25 mouse cellular contexts compared by ENCODE assay signal in genomic region chr6:147053785-147054646, GRCm38 (mm10). TPM values are rescaled to one million over a fixed set of nuclear protein-coding genes. Genes with fewer than 3 reads are reported as not detected.
A peak's percentile ranks its signal among the peaks of the same experiment; 100 is the strongest.
DNase-seq lines count a peak whose midpoint lies in the region; ATAC-seq lines count a peak whose summit lies in the region.
"Had no signal": no experiment of that assay in that cellular context is flagged by ENCODE, and none has a peak within 500 bp of the region (broad histone marks: within the 10 kb centered on the region; RNA-seq: fewer than 3 reads in every experiment).

No protein-coding gene starts in this region.

- H3K4me1 ChIP-seq in forebrain, embryonic 11.5 days (replicated peaks; ENCODE audit: control insufficient read depth, insufficient read depth, low read length) = no peaks in the 10 kb centered on the region
- no peaks in the 10 kb centered on the region for H3K4me1 ChIP-seq in forebrain, embryonic 10.5 days
- peaks cover 8% of the 10 kb centered on the region; the same call in 1 of the 2 replicates for H3K4me1 ChIP-seq in forebrain, embryonic 13.5 days
- H3K4me1 ChIP-seq: intestine, embryonic 15.5 days; limb, embryonic 13.5 days; neural tube, embryonic 15.5 days; stomach, embryonic 15.5 days had no signal

- H3K4me2 ChIP-seq in forebrain, embryonic 11.5 days (ENCODE audit: low read depth, low read length, severe bottlenecking) = no peak overlapping the region
- no peak overlapping the region for H3K4me2 ChIP-seq in forebrain, embryonic 13.5 days
- H3K4me2 ChIP-seq: heart, embryonic 12.5 days; hindbrain, embryonic 14.5 days; intestine, embryonic 15.5 days; limb, embryonic 13.5 days; neural tube, embryonic 15.5 days; stomach, embryonic 15.5 days had no signal

- ATAC-seq in forebrain, embryonic 11.5 days (replicated peaks; ENCODE audit: low FRiP score) = peak; percentile 64; the same call in 1 of the 2 replicates
- peak; percentile 90 for ATAC-seq in forebrain, embryonic 13.5 days
- ATAC-seq in megakaryocyte progenitor cell, adult 5-6 weeks (replicated peaks; ENCODE audit: poor library complexity) = no peak
- ATAC-seq: intestine, embryonic 15.5 days; midbrain, embryonic 16.5 days had no signal

- no peaks in the 10 kb centered on the region; the same call in 1 of the 2 replicates for H3K36me3 ChIP-seq in forebrain, embryonic 11.5 days (ENCODE audit: control insufficient read depth, insufficient read depth, low read length)
- H3K36me3 ChIP-seq in forebrain, embryonic 10.5 days (replicated peaks) = peaks cover 95% of the 10 kb centered on the region
- H3K36me3 ChIP-seq in forebrain, embryonic 13.5 days (ENCODE audit: poor library complexity, severe bottlenecking) = peaks cover 86% of the 10 kb centered on the region

- peak; percentile 37 for DNase-seq in forebrain, embryonic 11.5 days (ENCODE audit: low spot score)
- no peak for DNase-seq in forebrain, embryonic 10.5 days (ENCODE audit: extremely low spot score, low spot score)
- DNase-seq in kidney, adult 8-10 months = peak; percentile 53 to 54
- no peak for DNase-seq in kidney, postnatal 14 days
- DNase-seq in kidney, postnatal 36 days = peak; percentile 45 to 59
- DNase-seq in thymus, postnatal 4 days = no peak
- DNase-seq: adrenal gland, adult 2 months; cerebellum, adult 11 months; cerebellum, postnatal 10 days; gastrocnemius, adult 2 months; heart, postnatal 14 days; lung, postnatal 14 days; right cerebral cortex, postnatal 25 days; thymus, adult 2 months had no signal

- no peaks in the 10 kb centered on the region for H3K9me3 ChIP-seq in forebrain, embryonic 11.5 days (ENCODE audit: control insufficient read depth, low read length)
- H3K9me3 ChIP-seq in forebrain, embryonic 10.5 days = no peaks in the 10 kb centered on the region
- H3K9me3 ChIP-seq in forebrain, embryonic 13.5 days (replicated peaks) = no peaks in the 10 kb centered on the region
- H3K9me3 ChIP-seq: heart, embryonic 12.5 days; intestine, embryonic 15.5 days; limb, embryonic 13.5 days; neural tube, embryonic 15.5 days; stomach, embryonic 15.5 days had no signal

- no peak overlapping the region for H3K4me3 ChIP-seq in forebrain, embryonic 11.5 days (ENCODE audit: low read depth, low read length)
- no peak overlapping the region for H3K4me3 ChIP-seq in forebrain, embryonic 10.5 days
- H3K4me3 ChIP-seq in forebrain, embryonic 13.5 days = no peak overlapping the region
- H3K4me3 ChIP-seq: gastrocnemius, adult 2 months; heart, embryonic 12.5 days; intestine, embryonic 15.5 days; limb, embryonic 13.5 days; neural tube, embryonic 15.5 days; stomach, embryonic 15.5 days had no signal

- no peak overlapping the region for H3K9ac ChIP-seq in forebrain, embryonic 11.5 days (ENCODE audit: low read length)
- H3K9ac ChIP-seq in forebrain, embryonic 13.5 days = no peak overlapping the region
- H3K9ac ChIP-seq: heart, embryonic 12.5 days; hindbrain, embryonic 14.5 days; intestine, embryonic 15.5 days; limb, embryonic 13.5 days; neural tube, embryonic 15.5 days; stomach, embryonic 15.5 days had no signal

- 88% methylated on average over 19 of the region's 19 CpGs for WGBS in forebrain, embryonic 11.5 days
- 93% methylated on average over 19 of the region's 19 CpGs for WGBS in forebrain, embryonic 10.5 days
- 70% methylated on average over 19 of the region's 19 CpGs for WGBS in forebrain, embryonic 13.5 days

- H3K27ac ChIP-seq in forebrain, embryonic 11.5 days (ENCODE audit: low read depth, low read length) = no peak overlapping the region
- H3K27ac ChIP-seq in forebrain, embryonic 10.5 days = no peak overlapping the region
- peak overlapping the region; percentile 11; the same call in 1 of the 2 replicates for H3K27ac ChIP-seq in forebrain, embryonic 13.5 days
- H3K27ac ChIP-seq: hindbrain, embryonic 14.5 days; intestine, embryonic 15.5 days; limb, embryonic 13.5 days; neural tube, embryonic 15.5 days; stomach, embryonic 15.5 days had no signal

- no peaks in the 10 kb centered on the region for H3K27me3 ChIP-seq in forebrain, embryonic 11.5 days (ENCODE audit: control insufficient read depth, insufficient read depth, low read length)
- H3K27me3 ChIP-seq in forebrain, embryonic 10.5 days (ENCODE audit: poor library complexity, severe bottlenecking) = no peaks in the 10 kb centered on the region
- H3K27me3 ChIP-seq in forebrain, embryonic 13.5 days = no peaks in the 10 kb centered on the region
- H3K27me3 ChIP-seq: heart, embryonic 12.5 days; intestine, embryonic 15.5 days; limb, embryonic 13.5 days; neural tube, embryonic 15.5 days; stomach, embryonic 15.5 days had no signal

RNA-seq across cellular contexts. Expression of gene Mrps35, which starts 11.5 kb away (rescaled TPM):
- polyA plus RNA-seq in forebrain, embryonic 11.5 days (2014; fragmentation: Nextera tagmentation; extraction: Ambion mirVana) = 104 and 108 TPM in 2 replicates
- polyA plus RNA-seq in forebrain, embryonic 10.5 days (2016; fragmentation: Nextera tagmentation; extraction: Ambion mirVana) = 122 and 134 TPM in 2 replicates
- polyA plus RNA-seq in forebrain, embryonic 13.5 days (2015; fragmentation: Nextera tagmentation; extraction: Ambion mirVana) = 99.0 and 112 TPM in 2 replicates
- total RNA-seq in megakaryocyte progenitor cell, adult 5-6 weeks (2015) = 101 and 103 TPM in 2 replicates
- total RNA-seq in megakaryocyte progenitor cell, adult 5-6 weeks (2017) = 87.8 and 94.0 TPM in 2 replicates

RNA-seq across cellular contexts. Expression of gene Rep15, which starts 21.6 kb away (rescaled TPM):
- 1.3 and 1.5 TPM in 2 replicates for polyA plus RNA-seq in forebrain, embryonic 11.5 days (2014; fragmentation: Nextera tagmentation; extraction: Ambion mirVana)
- polyA plus RNA-seq in forebrain, embryonic 10.5 days (2016; fragmentation: Nextera tagmentation; extraction: Ambion mirVana) = 1.3 TPM in 2 replicates
- polyA plus RNA-seq in forebrain, embryonic 13.5 days (2015; fragmentation: Nextera tagmentation; extraction: Ambion mirVana) = 0.62 and 0.97 TPM in 2 replicates
- 0.27 TPM in 1 of 2 replicates, not detected in the other for total RNA-seq in megakaryocyte progenitor cell, adult 5-6 weeks (2015)
- 0.41 TPM in 1 of 2 replicates, not detected in the other for total RNA-seq in megakaryocyte progenitor cell, adult 5-6 weeks (2017)

RNA-seq across cellular contexts. Expression of gene Mansc4, which starts 32.8 kb away (rescaled TPM):
- 0.72 and 1.1 TPM in 2 replicates for polyA plus RNA-seq in forebrain, embryonic 11.5 days (2014; fragmentation: Nextera tagmentation; extraction: Ambion mirVana)
- 1.1 and 1.5 TPM in 2 replicates for polyA plus RNA-seq in forebrain, embryonic 10.5 days (2016; fragmentation: Nextera tagmentation; extraction: Ambion mirVana)
- 0.49 and 0.58 TPM in 2 replicates for polyA plus RNA-seq in forebrain, embryonic 13.5 days (2015; fragmentation: Nextera tagmentation; extraction: Ambion mirVana)
- not detected in 2 replicates for total RNA-seq in megakaryocyte progenitor cell, adult 5-6 weeks (2015)
- total RNA-seq in megakaryocyte progenitor cell, adult 5-6 weeks (2017) = not detected in 2 replicates
- total RNA-seq: adrenal gland, adult 2 months; gastrocnemius, adult 2 months; heart, postnatal 14 days; megakaryocyte-erythroid progenitor cell, adult 5-6 weeks had no signal
- polyA plus RNA-seq: liver, embryonic 16.5 days had no signal

RNA-seq across cellular contexts. Expression of gene Klhl42, which starts 37.2 kb away (rescaled TPM):
- 8.4 and 9.0 TPM in 2 replicates for polyA plus RNA-seq in forebrain, embryonic 11.5 days (2014; fragmentation: Nextera tagmentation; extraction: Ambion mirVana)
- polyA plus RNA-seq in forebrain, embryonic 10.5 days (2016; fragmentation: Nextera tagmentation; extraction: Ambion mirVana) = 4.7 and 5.1 TPM in 2 replicates
- 3.9 and 4.0 TPM in 2 replicates for polyA plus RNA-seq in forebrain, embryonic 13.5 days (2015; fragmentation: Nextera tagmentation; extraction: Ambion mirVana)
- total RNA-seq in megakaryocyte progenitor cell, adult 5-6 weeks (2015) = 8.0 and 9.7 TPM in 2 replicates
- 6.5 and 7.6 TPM in 2 replicates for total RNA-seq in megakaryocyte progenitor cell, adult 5-6 weeks (2017)

Comparison
In these comparisons a context has a peak if more than half of its experiments do, and no peak if none do; other contexts are left out.
1. DNase-seq: peak in forebrain, embryonic 11.5 days (single experiment), kidney, adult 8-10 months (2 of 2) and kidney, postnatal 36 days (2 of 2); none in forebrain, embryonic 10.5 days (single experiment), kidney, postnatal 14 days (single experiment) and thymus, postnatal 4 days (single experiment).